Mouse (Mus musculus) liver, embryonic 11.5 days (tissue): ENCODE measurements around the gene Ppard. TPM values are rescaled to one million over a fixed set of nuclear protein-coding genes. Genes with fewer than 3 reads are reported as not detected.
A peak's percentile ranks its signal among the peaks of the same experiment; 100 is the strongest.
"Not testable (repeated sequence)": the region's sequence is repeated elsewhere in the genome, so short reads cannot be mapped to it uniquely, and the experiment has no call there.

ENCODE experiments used
- ATAC-seq: fragments of 200-750 bp; cut with Nextera tagmentation; replicated peaks from 2 replicates; pipeline ENCODE4 v1.8.0; 2017; ENCODE audit warnings: moderate number of reproducible peaks, mild to moderate bottlenecking, moderate TSS enrichment, moderate library complexity; ENCODE audit not compliant: low FRiP score
- DNase-seq: peaks from one replicate; pipeline ENCODE4 v3.0.0-alpha.2; 2017; ENCODE audit warnings: low spot score
- H3K27ac ChIP-seq: fragments of 300-500 bp; sonication (generic); 2 replicates; pipeline ENCODE4 v1.5.1; 2014; ENCODE audit warnings: mild to moderate bottlenecking, low read depth, low read length, control low read depth
- H3K27me3 ChIP-seq: fragments of 300-500 bp; sonication (generic); replicated peaks from 2 replicates; pipeline ENCODE4 v1.6.1; 2014; ENCODE audit warnings: low read length, mixed read lengths; ENCODE audit not compliant: control insufficient read depth, insufficient read depth
- H3K36me3 ChIP-seq: fragments of 300-500 bp; sonication (generic); 2 replicates; pipeline ENCODE4 v1.6.1; 2014; ENCODE audit warnings: mild to moderate bottlenecking, low read length, moderate library complexity, mixed read lengths; ENCODE audit not compliant: control insufficient read depth, insufficient read depth
- H3K4me1 ChIP-seq: fragments of 300-500 bp; sonication (generic); replicated peaks from 2 replicates; pipeline ENCODE4 v1.6.1; 2014; ENCODE audit warnings: low read length, mixed read lengths; ENCODE audit not compliant: control insufficient read depth, insufficient read depth
- H3K4me2 ChIP-seq: fragments of 300-500 bp; sonication (generic); 2 replicates; pipeline ENCODE4 v1.6.1; 2014; ENCODE audit warnings: mild to moderate bottlenecking, control low read depth, moderate library complexity
- H3K4me3 ChIP-seq: fragments of 300-500 bp; sonication (generic); 2 replicates; pipeline ENCODE4 v1.5.1; 2014; ENCODE audit warnings: low read depth, low read length, control low read depth
- H3K9ac ChIP-seq: fragments of 300-500 bp; sonication (generic); 2 replicates; pipeline ENCODE4 v1.6.1; 2014; ENCODE audit warnings: low read depth, low read length, control low read depth
- H3K9me3 ChIP-seq: fragments of 300-500 bp; sonication (generic); 2 replicates; pipeline ENCODE4 v1.6.1; 2016; ENCODE audit warnings: low read length, inconsistent platforms, mixed read lengths; ENCODE audit not compliant: control insufficient read depth
- WGBS: fragments of 180-500 bp; shearing (Covaris S2); extraction: QIAGEN DNeasy Blood & Tissue Kit; methylation state at CpG from one replicate; pipeline ENCODE4 v1.1.7; 2014; 5-methylcytosine and 5-hydroxymethylcytosine counted together
- polyA plus RNA-seq: library from polyadenylated mRNA; unstranded; fragments of >200 nt; fragmentation: Nextera tagmentation; extraction: Ambion mirVana; gene quantifications from 2 replicates; pipeline ENCODE4 v1.2.1, GENCODE M21; 2014

The Ppard gene
- polyA plus RNA-seq, 1 experiment from 2014 or later: 2.3 TPM

DNA sequence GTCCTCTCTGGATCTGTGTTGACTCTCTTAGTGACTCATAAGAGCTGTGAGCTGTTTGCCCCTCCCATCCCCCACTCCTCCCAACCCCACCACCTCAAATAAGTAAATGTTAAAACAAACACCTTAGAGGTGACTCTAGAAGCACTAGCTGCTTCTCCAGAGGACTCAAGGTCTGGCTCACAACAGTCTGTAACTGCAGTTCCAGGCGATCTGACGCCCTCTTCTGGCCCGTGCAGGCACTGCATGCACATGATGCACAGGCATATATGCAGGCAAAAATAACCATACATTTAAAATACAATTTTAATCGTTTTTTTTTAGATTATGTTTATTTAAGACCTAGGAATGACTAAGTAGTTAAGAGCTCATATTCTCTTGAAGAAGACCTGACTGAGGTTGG, 19.3 kb upstream of the Ppard start:
- Histone ChIP-seq H3K27me3 (peaks cover 3% of the 10 kb centered on the region; the same call in 1 of the 2 replicates), H3K9me3 (no peaks in the 10 kb centered on the region), H3K9ac (no peak overlapping the region), H3K36me3 (no peaks in the 10 kb centered on the region), H3K4me2 (no peak overlapping the region), H3K27ac (no peak overlapping the region), H3K4me3 (no peak overlapping the region), H3K4me1 (peaks cover 38% of the 10 kb centered on the region)
- WGBS: 20% methylated on average over 4 of the region's 4 CpGs
- DNase-seq: no peak
- no peak for ATAC-seq

- WGBS: 75% methylated on average over 9 of the region's 9 CpGs
- peaks cover 26% of the 10 kb centered on the region for H3K4me1 ChIP-seq
- no peak overlapping the region; the same call in 1 of the 2 replicates for H3K4me2 ChIP-seq
- no peaks in the 10 kb centered on the region for H3K9me3 ChIP-seq
- H3K27ac ChIP-seq: no peak overlapping the region
- ATAC-seq: no peak
- H3K9ac ChIP-seq: no peak overlapping the region
- peaks cover 3% of the 10 kb centered on the region; the same call in 1 of the 2 replicates for H3K27me3 ChIP-seq
- H3K36me3 ChIP-seq: 0 out of 2 replicates have a peak, but pooled peaks cover 4% of the 10 kb centered on the region
- H3K4me3 ChIP-seq: no peak overlapping the region
- no peak for DNase-seq
Observed at GRCm38 (mm10) chr17:28216791-28217190, 15.7 kb upstream of the Ppard start.

DNA sequence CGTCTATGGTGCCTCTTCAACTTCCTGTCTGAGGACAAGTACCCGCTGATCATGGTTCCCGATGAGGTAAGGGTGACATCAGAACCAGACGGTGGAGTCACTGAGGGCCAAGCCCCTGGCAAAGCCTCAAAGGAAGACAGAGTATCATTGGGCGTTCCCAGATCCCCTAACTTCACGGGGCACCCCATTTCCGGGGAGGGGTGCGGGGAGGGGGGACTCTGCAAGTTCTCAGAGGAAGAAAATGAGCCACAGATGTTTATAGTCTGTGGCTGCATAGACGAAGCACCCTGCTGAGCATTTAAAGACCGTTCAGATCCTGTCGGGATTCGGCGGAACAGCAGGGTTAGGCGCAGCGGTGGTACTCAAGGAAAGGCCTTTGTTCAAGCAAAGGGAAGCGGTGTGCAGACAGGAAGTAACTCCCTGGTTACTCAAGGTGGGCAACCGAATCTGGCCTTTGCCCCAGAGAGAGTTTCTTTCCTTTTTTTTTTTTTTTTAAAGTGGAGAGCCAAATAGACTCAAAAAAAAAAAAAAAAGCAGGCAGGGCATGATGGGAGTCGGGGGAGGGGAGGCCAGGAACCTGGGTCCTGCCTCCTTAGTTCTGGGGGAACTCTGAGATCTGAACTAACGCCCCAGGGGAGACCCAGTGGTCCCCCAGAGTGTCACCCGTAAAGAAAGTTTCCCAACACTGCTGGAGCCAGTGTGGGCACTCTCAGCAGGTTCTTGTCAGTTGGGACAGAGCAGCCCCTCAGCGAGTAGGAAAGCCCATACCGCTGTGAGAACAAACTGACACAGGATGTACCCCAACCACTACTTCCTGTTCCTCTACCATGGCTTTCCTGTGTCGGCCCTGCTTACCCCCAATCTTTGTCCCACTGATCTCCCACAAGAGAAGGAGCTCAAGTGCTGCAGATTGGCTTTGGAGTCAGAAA, 14.5 kb upstream of the Ppard start:
- Histone ChIP-seq H3K4me1 (peaks cover 20% of the 10 kb centered on the region), H3K27me3 (peaks cover 3% of the 10 kb centered on the region; the same call in 1 of the 2 replicates), H3K4me2 (peak overlapping the region; percentile 45), H3K4me3 (peak overlapping the region; percentile 10; the same call in 1 of the 2 replicates), H3K9ac (peak overlapping the region; percentile 2; the same call in 1 of the 2 replicates), H3K9me3 (no peaks in the 10 kb centered on the region), H3K27ac (peak overlapping the region; percentile 54; the same call in 1 of the 2 replicates), H3K36me3 (0 out of 2 replicates have a peak, but pooled peaks cover 4% of the 10 kb centered on the region)
- no peak; the same call in 1 of the 2 replicates for ATAC-seq
- 18% methylated on average over 23 of the region's 23 CpGs for WGBS
- DNase-seq: no peak

DNA sequence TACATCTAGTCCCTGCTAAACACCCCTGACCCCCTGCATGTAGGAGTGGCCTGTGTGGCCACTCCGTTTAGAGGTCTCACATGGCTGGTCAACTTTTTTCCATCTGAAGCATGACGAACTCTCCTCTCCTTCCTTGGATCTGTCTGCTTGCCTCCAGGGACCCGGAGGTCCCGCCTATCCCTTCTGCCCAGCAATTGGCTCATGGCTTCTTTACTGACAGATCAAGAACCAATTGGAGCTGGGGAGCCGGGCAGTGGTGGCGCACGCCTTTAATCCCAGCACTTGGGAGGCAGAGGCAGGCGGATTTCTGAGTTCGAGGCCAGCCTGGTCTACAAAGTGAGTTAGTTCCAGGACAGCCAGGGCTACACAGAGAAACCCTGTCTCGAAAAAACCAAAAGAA, 10.0 kb upstream of the Ppard start:
- H3K4me1 ChIP-seq: peaks cover 35% of the 10 kb centered on the region
- H3K4me2 ChIP-seq, H3K27ac ChIP-seq, H3K4me3 ChIP-seq, H3K36me3 ChIP-seq, DNase-seq, H3K9ac ChIP-seq, H3K9me3 ChIP-seq, H3K27me3 ChIP-seq, ATAC-seq: not testable (repeated sequence)
- WGBS: 87% methylated on average over 10 of the region's 10 CpGs

DNA sequence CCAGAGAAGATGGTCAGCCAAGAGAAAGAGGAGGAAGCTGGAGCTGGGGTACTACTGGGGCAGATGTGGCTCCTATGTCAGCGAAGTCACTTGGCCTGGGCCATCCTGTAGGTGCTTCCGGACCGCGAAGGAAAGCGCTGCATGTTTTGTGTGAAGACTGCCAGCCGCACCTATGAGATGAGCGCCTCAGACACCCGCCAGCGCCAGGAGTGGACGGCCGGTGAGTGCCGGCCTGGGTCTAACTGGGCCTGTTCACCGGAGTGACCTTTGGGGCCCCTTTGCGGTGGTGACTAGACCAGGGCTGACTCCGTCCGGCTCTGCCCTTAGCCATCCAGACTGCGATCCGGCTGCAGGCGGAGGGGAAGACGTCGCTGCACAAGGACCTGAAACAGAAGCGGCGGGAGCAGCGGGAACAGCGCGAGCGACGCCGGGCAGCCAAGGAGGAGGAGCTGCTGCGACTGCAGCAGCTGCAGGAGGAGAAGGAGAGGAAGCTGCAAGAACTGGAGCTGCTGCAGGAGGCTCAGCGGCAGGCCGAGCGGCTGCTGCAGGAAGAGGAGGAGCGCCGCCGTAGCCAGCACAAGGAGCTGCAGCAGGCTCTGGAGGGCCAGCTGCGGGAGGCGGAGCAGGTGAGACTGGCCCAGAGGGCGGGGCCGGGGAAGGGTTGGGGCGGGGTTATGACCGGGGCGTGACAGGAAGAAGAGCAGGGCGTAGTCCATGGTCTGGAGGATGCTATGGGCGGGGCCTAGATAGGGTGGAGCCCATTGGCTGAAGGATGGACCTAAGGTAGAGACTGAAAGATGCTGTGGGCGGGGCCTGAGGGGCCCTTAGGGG, 8.7 kb upstream of the Ppard start:
- Histone ChIP-seq H3K36me3 (peaks cover 8% of the 10 kb centered on the region; the same call in 1 of the 2 replicates), H3K27ac (peak overlapping the region; percentile 87), H3K9ac (peak overlapping the region; percentile 79), H3K9me3 (no peaks in the 10 kb centered on the region), H3K27me3 (no peaks in the 10 kb centered on the region), H3K4me1 (peaks cover 26% of the 10 kb centered on the region), H3K4me3 (peak overlapping the region; percentile 65), H3K4me2 (peak overlapping the region; percentile 100)
- ATAC-seq (peak; percentile 92), DNase-seq (peak; percentile 98)
- 2% methylated on average over 46 of the region's 46 CpGs for WGBS

DNA sequence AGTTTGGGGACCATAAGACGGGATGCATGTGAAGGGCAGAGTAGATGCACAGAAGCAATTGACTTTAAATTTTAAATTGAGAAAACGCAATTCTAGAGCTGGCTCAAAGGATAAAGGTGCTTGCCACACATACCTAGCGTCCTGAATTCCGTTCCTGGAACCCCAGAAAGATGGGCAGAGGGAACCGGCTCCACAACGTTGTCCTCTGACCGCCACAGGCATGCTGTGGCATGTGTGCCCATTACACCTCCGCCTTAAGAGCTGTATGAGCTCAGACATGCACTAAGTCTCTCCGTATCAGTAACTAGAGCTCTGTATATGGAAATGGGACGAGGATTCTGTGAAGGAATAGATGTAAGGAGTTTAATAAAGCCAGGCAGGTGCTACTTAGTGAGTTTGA, 7.9 kb upstream of the Ppard start:
- Histone ChIP-seq H3K27me3 (no peaks in the 10 kb centered on the region), H3K9ac (no peak overlapping the region), H3K36me3 (peaks cover 8% of the 10 kb centered on the region; the same call in 1 of the 2 replicates), H3K9me3 (no peaks in the 10 kb centered on the region), H3K27ac (no peak overlapping the region), H3K4me2 (no peak overlapping the region), H3K4me3 (no peak overlapping the region), H3K4me1 (peaks cover 26% of the 10 kb centered on the region)
- WGBS: 89% methylated on average over 10 of the region's 10 CpGs
- ATAC-seq (no peak), DNase-seq (no peak)

GRCm38 (mm10) chr17:28226014-28226413, 6.5 kb upstream of the Ppard start:
- Histone ChIP-seq H3K36me3 (peaks cover 8% of the 10 kb centered on the region; the same call in 1 of the 2 replicates), H3K4me2 (peak overlapping the region; percentile 63), H3K9me3 (no peaks in the 10 kb centered on the region), H3K27me3 (no peaks in the 10 kb centered on the region), H3K4me1 (peaks cover 26% of the 10 kb centered on the region), H3K4me3 (peak overlapping the region; percentile 33), H3K9ac (peak overlapping the region; percentile 40), H3K27ac (no peak overlapping the region)
- ATAC-seq: peak; percentile 41; the same call in 1 of the 2 replicates
- 17% methylated on average over 21 of the region's 21 CpGs for WGBS
- DNase-seq: peak; percentile 81

DNA sequence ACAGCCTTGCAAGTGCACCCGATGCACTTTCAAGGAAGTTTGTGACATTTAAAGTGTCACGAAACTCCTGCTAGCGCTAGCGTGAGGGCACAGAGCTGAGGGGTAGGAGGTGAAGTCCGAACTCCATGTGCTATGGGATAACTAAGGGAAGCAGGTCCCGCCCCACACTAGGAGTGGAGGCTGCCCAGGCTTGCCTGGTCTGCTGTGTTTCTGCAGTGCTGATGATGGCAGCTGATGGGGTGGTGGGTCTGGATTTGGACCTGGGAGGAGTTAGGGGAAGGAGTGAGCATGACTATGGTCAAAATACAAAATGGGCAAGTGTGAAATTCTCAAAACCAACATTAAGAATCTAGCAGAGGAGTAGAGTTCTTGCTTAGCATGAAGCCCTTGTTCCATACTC, 2.0 kb upstream of the Ppard start:
- peaks cover 4% of the 10 kb centered on the region; the same call in 1 of the 2 replicates for H3K36me3 ChIP-seq
- 74% methylated on average over 6 of the region's 6 CpGs for WGBS
- no peak for DNase-seq
- no peaks in the 10 kb centered on the region for H3K9me3 ChIP-seq
- H3K4me2 ChIP-seq: no peak overlapping the region
- H3K4me1 ChIP-seq: peaks cover 18% of the 10 kb centered on the region
- H3K27ac ChIP-seq: no peak overlapping the region
- no peaks in the 10 kb centered on the region for H3K27me3 ChIP-seq
- no peak overlapping the region for H3K4me3 ChIP-seq
- ATAC-seq: no peak
- no peak overlapping the region for H3K9ac ChIP-seq
